Mouse (Mus musculus): Measurements from ENCODE around the gene Nceh1. TPM values are rescaled to one million over a fixed set of nuclear protein-coding genes. Genes with fewer than 3 reads are reported as not detected.

Nceh1 gene
- total and polyA plus RNA-seq, 2 experiments, result 8.9 to 32.5 TPM

DNA sequence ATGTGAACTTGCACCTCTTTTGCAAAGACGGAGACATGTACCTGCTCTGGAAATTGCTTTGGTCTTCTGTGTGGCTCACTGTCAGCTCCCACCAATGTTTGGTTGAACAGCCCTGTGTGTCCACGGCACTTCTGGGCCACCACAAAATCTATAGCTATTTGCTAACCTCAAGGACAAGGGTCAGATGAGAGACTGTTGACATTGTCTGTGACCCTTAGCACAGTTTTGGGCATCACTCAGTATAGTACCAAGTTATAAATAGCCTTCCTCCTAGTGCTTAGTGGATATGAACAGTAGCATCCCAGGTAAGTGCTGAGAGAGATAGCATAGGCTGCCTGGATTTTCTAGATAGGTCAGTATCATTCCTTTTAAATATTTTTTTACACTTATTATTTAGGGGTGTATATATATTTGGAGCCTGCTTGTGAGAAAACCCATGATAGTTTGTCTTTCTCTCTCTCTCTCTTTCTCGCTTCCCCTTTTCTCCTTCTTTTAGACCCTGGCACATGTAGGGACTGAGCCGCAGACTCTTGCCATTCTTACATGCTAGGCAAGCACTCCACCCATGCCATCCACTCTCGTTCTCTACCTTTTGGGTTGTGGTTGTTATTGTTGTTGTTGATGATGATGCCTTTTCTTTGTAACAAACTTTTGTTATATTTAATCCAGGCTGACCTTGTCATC, 19.1 kb downstream of the Nceh1 start:
- TF ChIP-seq POLR2A (IDR thresholded peaks at IDR 0.05; ENCODE audit: extremely low read depth, insufficient read depth, low read length) (no peak), CTCF (IDR thresholded peaks at IDR 0.05; ENCODE audit: low read depth, low read length) (no peak)
- Histone ChIP-seq H3K36me3 (ENCODE audit: control insufficient read depth, insufficient read depth, low read length) (no peaks in the 10 kb centered on the region), H3K9ac (ENCODE audit: low read depth, low read length) (no peak overlapping the region), H3K27me3 (ENCODE audit: control insufficient read depth, insufficient read depth, low read length) (no peaks in the 10 kb centered on the region), H3K79me2 (ENCODE audit: control insufficient read depth, insufficient read depth, low read length) (no peaks in the 10 kb centered on the region; the same call in 1 of the 2 replicates), H3K27ac (replicated peaks; ENCODE audit: insufficient read depth, low read depth, low read length) (no peak overlapping the region), H3K4me3 (ENCODE audit: insufficient read depth, low read depth, low read length) (no peak overlapping the region), H3K4me1 (ENCODE audit: control insufficient read depth, insufficient read depth, low read length) (peaks cover 9% of the 10 kb centered on the region)
- peak; percentile 71 for DNase-seq (ENCODE audit: extremely low read depth, low read depth, low spot score)
- WGBS, result 61% methylated on average over 5 of the region's 5 CpGs

DNA sequence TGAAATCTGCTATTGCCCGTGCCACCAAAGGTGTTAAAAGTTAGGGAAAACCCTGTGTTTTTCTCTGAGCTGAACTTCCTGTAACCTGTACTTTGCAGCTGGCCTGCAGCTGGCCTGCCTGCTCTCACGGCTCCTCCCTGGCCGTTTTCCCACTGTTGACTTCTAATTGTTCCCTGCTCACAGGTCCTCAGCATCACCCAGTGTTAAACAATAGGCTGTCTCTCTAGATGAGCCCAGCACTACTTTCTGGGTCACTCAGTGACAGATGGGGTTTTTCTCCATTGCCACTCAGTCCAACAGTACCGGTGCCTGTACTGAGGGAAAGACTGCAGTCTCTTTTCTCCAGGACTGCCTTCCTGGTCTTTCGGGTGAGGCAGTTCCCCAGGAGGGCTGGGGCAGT, 22.3 kb downstream of the Nceh1 start:
- H3K27ac ChIP-seq (replicated peaks; ENCODE audit: insufficient read depth, low read depth, low read length), result no peak overlapping the region
- TF ChIP-seq CTCF (IDR thresholded peaks at IDR 0.05; ENCODE audit: low read depth, low read length) (no peak), POLR2A (IDR thresholded peaks at IDR 0.05; ENCODE audit: extremely low read depth, insufficient read depth, low read length) (no peak)
- peaks cover 9% of the 10 kb centered on the region for H3K4me1 ChIP-seq (ENCODE audit: control insufficient read depth, insufficient read depth, low read length)
- no peaks in the 10 kb centered on the region for H3K27me3 ChIP-seq (ENCODE audit: control insufficient read depth, insufficient read depth, low read length)
- no peak overlapping the region for H3K4me3 ChIP-seq (ENCODE audit: insufficient read depth, low read depth, low read length)
- DNase-seq (ENCODE audit: extremely low read depth, low read depth, low spot score), result no peak
- H3K9ac ChIP-seq (ENCODE audit: low read depth, low read length), result no peak overlapping the region
- H3K79me2 ChIP-seq (ENCODE audit: control insufficient read depth, insufficient read depth, low read length), result no peaks in the 10 kb centered on the region; the same call in 1 of the 2 replicates
- 29% methylated on average over 5 of the region's 5 CpGs for WGBS
- no peaks in the 10 kb centered on the region for H3K36me3 ChIP-seq (ENCODE audit: control insufficient read depth, insufficient read depth, low read length)

DNA sequence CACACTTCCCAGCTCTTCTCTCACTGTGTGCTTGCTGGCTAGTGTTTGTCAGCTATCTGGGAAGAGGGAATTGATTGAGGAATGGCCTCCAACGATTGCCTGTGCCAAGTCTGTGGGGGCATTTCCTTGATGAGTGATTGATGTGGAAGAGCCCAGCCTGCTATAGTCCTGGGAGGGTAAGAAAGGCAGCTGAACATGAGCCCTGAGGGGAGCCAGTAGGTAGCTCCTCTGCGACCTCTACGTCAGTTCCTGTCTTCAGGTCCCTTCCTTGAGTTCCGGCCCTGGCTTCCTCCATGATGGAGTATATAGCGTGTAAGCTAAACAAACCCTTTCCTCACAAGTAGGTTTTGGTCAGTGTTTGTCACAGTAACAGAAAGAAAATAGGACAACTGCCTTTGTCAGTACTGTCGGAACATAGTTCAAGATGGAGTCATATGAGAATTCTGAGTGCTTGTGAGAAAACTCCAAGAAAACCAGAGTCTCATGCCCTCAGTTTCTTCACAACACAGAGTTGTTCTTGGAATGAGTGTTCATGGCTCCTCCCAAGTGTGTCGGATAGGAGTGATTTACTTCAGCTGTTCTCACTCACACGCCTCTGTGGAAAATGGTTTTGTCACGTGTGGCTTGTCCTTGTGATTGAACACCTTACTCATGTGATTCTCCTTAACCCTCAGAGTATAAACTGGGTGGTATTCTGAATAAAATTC, 22.9 kb downstream of the Nceh1 start:
- no peak overlapping the region for H3K27ac ChIP-seq (replicated peaks; ENCODE audit: insufficient read depth, low read depth, low read length)
- no peaks in the 10 kb centered on the region for H3K36me3 ChIP-seq (ENCODE audit: control insufficient read depth, insufficient read depth, low read length)
- no peak overlapping the region for H3K4me3 ChIP-seq (ENCODE audit: insufficient read depth, low read depth, low read length)
- no peak overlapping the region for H3K9ac ChIP-seq (ENCODE audit: low read depth, low read length)
- 81% methylated on average over 9 of the region's 9 CpGs for WGBS
- DNase-seq (ENCODE audit: extremely low read depth, low read depth, low spot score), result no peak
- H3K79me2 ChIP-seq (ENCODE audit: control insufficient read depth, insufficient read depth, low read length), result no peaks in the 10 kb centered on the region; the same call in 1 of the 2 replicates
- no peak for TF ChIP-seq POLR2A (IDR thresholded peaks at IDR 0.05; ENCODE audit: extremely low read depth, insufficient read depth, low read length)
- no peak for TF ChIP-seq CTCF (IDR thresholded peaks at IDR 0.05; ENCODE audit: low read depth, low read length)
- H3K27me3 ChIP-seq (ENCODE audit: control insufficient read depth, insufficient read depth, low read length), result no peaks in the 10 kb centered on the region
- H3K4me1 ChIP-seq (ENCODE audit: control insufficient read depth, insufficient read depth, low read length), result peaks cover 9% of the 10 kb centered on the region

DNA sequence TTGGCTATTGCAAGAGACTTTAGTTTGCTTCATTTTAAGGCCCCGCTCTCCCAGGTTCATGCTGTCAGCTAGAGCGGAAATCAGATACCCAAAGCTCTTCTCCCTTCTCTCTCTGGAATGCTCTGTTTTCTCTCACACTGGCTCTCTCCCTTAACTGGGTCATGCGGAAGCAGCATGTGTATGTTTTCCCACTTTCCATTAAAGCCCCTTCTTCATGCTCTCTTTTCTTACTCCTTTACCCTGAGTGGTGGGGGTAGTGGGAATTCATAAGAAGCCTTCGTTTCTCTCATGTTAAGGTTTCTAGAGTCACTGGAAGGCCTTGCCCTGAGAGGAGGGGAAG, 23.4 kb downstream of the Nceh1 start:
- 91% methylated on average over 4 of the region's 4 CpGs for WGBS
- TF ChIP-seq POLR2A (IDR thresholded peaks at IDR 0.05; ENCODE audit: extremely low read depth, insufficient read depth, low read length) (no peak), CTCF (IDR thresholded peaks at IDR 0.05; ENCODE audit: low read depth, low read length) (no peak)
- Histone ChIP-seq H3K79me2 (ENCODE audit: control insufficient read depth, insufficient read depth, low read length) (no peaks in the 10 kb centered on the region; the same call in 1 of the 2 replicates), H3K4me3 (ENCODE audit: insufficient read depth, low read depth, low read length) (no peak overlapping the region), H3K27me3 (ENCODE audit: control insufficient read depth, insufficient read depth, low read length) (no peaks in the 10 kb centered on the region), H3K4me1 (ENCODE audit: control insufficient read depth, insufficient read depth, low read length) (peaks cover 9% of the 10 kb centered on the region), H3K9ac (ENCODE audit: low read depth, low read length) (no peak overlapping the region), H3K36me3 (ENCODE audit: control insufficient read depth, insufficient read depth, low read length) (no peaks in the 10 kb centered on the region), H3K27ac (replicated peaks; ENCODE audit: insufficient read depth, low read depth, low read length) (no peak overlapping the region)
- no peak for DNase-seq (ENCODE audit: extremely low read depth, low read depth, low spot score)

DNA sequence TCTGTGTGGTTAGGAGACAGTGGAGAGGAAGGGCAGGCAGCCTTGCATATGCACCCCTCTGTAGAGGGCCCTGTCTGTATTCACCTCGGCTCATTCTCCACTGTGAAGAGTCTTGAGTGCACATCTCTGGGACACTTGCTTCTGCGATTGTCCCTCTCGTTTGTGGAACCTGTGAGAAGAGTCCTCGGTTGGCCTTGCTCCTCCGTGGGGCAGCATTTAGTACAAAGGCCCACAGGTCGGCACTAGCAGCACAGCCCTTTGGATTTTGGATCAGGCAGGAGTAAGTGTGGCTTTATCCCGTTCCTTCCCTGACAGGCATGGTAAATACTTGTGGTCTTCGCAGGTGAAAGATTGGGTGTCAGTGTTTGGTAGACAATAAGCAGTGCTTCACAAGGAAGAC, 23.8 kb downstream of the Nceh1 start:
- WGBS, result 92% methylated on average over 8 of the region's 8 CpGs
- no peak overlapping the region for H3K27ac ChIP-seq (replicated peaks; ENCODE audit: insufficient read depth, low read depth, low read length)
- no peaks in the 10 kb centered on the region; the same call in 1 of the 2 replicates for H3K79me2 ChIP-seq (ENCODE audit: control insufficient read depth, insufficient read depth, low read length)
- H3K27me3 ChIP-seq (ENCODE audit: control insufficient read depth, insufficient read depth, low read length), result no peaks in the 10 kb centered on the region
- H3K36me3 ChIP-seq (ENCODE audit: control insufficient read depth, insufficient read depth, low read length), result no peaks in the 10 kb centered on the region
- no peak for DNase-seq (ENCODE audit: extremely low read depth, low read depth, low spot score)
- peaks cover 5% of the 10 kb centered on the region for H3K4me1 ChIP-seq (ENCODE audit: control insufficient read depth, insufficient read depth, low read length)
- no peak overlapping the region for H3K4me3 ChIP-seq (ENCODE audit: insufficient read depth, low read depth, low read length)
- TF ChIP-seq CTCF (IDR thresholded peaks at IDR 0.05; ENCODE audit: low read depth, low read length) (no peak), POLR2A (IDR thresholded peaks at IDR 0.05; ENCODE audit: extremely low read depth, insufficient read depth, low read length) (no peak)
- H3K9ac ChIP-seq (ENCODE audit: low read depth, low read length), result no peak overlapping the region

DNA sequence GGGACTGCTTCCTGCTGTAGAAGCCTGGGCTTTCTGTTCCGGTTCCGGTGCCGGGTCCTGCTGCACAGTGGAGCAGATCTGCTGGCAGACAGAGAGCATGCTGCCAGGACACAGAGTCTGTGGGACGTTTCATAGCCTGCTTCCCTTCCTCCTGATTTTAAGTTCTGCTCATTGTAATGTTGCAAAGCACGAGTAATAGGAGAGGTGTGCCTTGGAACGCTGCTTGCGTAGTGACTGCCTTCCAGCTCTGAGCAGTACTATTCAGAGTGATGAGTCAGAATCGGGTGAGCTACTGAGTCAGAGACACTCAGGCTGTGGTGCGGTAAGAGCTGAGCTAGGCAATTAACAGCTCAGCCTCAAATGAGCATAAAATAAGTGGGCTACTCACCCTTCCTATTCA, 26.9 kb downstream of the Nceh1 start:
- Histone ChIP-seq H3K27me3 (ENCODE audit: control insufficient read depth, insufficient read depth, low read length) (no peaks in the 10 kb centered on the region), H3K4me3 (ENCODE audit: insufficient read depth, low read depth, low read length) (no peak overlapping the region), H3K4me1 (ENCODE audit: control insufficient read depth, insufficient read depth, low read length) (no peaks in the 10 kb centered on the region; the same call in 1 of the 2 replicates), H3K79me2 (ENCODE audit: control insufficient read depth, insufficient read depth, low read length) (no peaks in the 10 kb centered on the region; the same call in 1 of the 2 replicates), H3K9ac (ENCODE audit: low read depth, low read length) (no peak overlapping the region), H3K27ac (replicated peaks; ENCODE audit: insufficient read depth, low read depth, low read length) (0 out of 2 replicates have a peak overlapping the region, but pooled peaks have one; percentile 24), H3K36me3 (ENCODE audit: control insufficient read depth, insufficient read depth, low read length) (no peaks in the 10 kb centered on the region)
- no peak for DNase-seq (ENCODE audit: extremely low read depth, low read depth, low spot score)
- 86% methylated on average over 9 of the region's 9 CpGs for WGBS
- TF ChIP-seq POLR2A (IDR thresholded peaks at IDR 0.05; ENCODE audit: extremely low read depth, insufficient read depth, low read length) (no peak), CTCF (IDR thresholded peaks at IDR 0.05; ENCODE audit: low read depth, low read length) (no peak)
